Mouse (Mus musculus): ENCODE data around the gene Acr.
A peak's percentile ranks its signal among the peaks of the same experiment; 100 is the strongest.

Acr gene

DNA sequence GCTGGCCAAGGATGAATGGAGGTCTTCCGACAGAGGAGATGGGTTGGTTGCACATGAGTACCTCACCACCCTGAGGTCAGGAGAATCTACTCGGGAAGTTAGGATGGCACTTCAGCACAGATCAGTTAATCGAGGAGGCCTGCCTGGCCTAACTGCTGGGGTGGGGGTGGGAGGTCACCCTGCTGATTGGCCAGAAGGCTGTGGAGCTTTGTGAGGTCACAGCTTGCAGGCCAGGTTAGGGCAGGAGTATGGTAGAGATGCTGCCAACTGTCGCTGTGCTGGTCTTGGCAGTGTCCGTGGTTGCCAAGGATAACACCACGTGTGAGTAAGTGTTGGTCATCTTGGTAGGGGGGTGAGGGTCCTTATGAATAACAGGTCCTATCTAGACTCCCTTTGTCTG lies at the start of gene Acr:
TSS of gene Acr (plus strand) at position 213 of the 400 bp plus-strand sequence.
- DNase-seq: no peak

DNA sequence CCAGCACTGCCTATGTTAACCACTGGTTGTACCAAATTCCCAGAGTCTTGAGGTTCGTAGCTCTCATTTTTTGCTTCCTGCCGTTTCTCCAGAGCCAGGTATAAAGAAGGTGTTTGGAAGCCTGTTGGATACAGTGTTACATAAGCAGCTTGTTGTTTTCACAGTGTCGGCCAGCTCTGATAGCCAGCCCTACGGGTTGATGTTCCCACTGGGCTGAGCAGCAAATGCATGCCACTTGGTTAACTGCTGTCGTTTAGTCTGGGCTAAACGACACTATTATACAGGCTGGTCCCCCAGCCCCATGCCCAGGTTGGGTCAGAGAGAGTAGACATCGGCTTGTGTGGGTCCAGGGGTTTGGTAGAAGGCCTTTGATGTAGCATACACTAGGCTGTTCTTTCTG lies 46.2 kb upstream of the Acr start:
- no peak for DNase-seq

DNA sequence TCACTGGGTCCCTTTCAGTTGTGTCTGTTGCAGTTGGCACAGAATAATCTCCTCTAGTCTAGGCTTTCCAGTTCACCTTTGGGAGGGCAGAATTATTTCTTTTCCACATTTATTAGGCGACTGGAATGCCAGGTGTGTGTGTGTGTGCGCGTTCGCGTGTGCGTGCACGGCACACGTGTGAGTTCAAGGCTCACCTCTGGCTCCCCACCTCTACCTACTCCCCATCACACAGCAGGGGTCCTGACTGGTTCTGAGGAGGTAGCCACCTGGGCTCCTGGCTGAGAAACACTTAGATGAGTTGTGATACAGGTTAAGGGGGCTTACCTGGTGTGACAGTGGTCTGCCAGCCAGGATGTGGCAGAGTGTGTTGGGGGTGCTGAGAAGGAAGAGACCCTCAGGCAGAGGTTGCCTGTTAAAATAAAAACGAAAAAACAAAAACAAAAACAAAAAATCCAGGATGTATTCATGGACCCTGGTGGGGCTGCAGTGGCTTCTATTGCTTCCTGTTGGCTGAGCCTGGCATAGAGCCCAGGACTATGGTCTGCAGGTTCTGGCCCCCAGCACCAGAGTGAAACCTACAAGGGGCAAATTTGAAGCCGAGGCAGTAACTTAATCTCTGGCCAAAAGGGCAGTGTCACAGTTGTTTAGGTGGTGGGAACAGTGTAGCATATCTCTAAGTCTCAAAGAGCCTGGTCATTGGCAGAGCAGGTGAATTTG lies 45.4 kb upstream of the Acr start:
- DNase-seq: no peak

DNA sequence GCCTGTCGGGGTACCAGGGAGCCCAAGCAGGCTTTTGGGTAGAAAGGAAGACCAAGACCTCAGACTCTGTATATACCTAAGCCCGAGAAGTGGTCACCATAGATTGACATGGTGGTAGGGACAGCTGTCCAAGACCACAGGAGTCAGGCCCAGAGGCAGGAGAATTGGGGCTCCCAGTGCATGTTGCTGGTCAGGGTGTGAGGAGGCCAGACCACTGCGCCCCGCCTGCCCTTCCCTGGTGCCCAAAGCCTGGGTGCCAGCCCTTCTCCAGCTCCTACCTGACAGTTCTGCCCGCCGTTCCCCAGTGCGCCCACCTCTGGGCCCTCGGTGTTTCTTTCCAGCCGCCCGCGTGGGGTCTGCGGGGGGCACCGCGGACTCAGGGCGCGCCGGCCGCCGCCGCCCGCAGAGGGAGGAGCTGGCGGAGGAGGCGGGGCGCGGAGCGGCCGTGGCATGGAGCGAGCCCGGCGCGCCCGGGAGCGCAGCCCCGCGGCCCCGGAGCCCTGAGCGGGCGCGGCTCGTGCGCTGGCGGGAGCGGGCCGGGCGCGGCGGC lies 44.8 kb upstream of the Acr start:
- DNase-seq: no peak

DNA sequence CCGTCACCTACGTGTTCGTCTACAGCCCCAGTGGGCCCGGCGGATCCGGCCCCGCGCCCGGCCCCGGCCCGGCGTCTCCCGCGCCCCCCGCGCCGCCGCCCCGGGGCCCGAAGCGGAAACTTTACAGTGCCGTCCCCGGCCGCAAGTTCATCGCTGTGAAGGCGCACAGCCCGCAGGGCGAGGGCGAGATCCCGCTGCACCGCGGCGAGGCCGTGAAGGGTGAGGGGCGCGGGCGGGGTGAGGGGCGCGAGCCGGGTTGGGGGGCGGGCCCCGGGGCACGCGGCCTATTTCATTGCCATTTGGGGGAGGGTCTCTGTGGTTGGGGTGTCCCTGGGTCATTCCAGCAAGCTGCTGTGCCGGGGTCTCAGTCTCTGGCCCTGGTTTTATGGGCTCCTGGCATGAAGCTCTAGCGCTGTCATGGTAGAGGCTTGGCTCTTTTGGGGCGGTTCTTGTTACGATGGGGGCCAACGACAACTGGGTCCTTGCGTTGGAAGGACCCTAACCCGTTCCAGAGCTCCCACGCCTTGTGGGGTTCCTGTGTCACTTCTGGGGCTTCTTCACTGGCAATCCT lies 44.0 kb upstream of the Acr start:
- no peak for DNase-seq

DNA sequence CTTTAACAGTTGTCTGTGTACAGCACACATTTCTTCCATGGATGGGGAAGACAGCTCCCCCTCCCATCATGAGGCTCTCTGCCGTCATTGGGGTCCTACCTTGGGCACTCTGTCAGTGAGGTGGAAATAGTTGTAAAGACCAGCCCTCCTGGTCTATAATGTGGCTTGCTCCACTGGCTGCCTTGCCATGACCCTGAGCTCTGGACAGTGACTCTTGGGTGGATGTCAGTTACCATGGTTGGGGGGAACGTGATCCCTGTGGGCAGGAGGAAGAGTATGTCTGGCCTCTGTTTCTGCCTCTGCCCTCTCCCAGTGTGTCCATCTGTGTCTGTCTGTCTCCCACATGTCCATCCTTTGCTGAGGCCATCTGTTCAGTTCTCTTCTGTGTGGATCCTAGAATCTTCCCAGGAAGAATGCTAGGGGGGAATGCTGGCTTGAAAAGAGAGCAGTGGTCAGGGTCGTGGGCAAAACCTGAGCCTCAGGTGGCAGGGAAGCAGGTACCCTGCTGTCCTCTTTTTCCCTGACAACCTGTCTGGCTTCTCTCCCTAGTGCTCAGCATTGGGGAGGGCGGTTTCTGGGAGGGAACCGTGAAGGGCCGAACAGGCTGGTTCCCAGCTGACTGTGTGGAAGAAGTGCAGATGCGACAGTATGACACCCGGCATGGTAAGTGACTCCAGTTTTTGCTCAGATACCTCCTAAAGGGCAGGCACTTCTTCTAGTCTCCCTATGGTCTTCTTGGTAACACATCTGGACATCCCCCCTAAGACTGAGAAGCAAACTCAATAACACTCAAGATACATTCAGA lies 43.3 kb upstream of the Acr start:
- DNase-seq: no peak

DNA sequence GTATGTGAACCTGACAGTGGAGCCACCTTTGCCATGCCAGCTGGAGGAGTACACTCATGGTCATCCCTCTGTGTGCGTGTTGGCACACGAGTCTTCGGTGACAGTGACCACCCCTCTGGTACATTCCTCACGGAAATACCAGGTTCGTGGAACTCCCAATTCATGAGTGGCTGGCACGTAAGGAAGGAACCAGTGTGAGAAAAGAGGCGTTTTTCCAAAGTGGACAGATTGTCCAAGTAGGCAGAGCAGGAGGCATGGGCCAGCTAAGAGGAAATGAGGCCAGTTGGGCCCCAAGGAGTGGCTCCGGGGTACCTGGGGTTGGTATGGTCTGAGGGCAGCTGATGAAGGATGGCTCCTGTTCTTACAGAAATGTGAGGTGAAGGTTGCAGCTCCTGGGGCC lies 42.7 kb upstream of the Acr start:
- no peak for DNase-seq

DNA sequence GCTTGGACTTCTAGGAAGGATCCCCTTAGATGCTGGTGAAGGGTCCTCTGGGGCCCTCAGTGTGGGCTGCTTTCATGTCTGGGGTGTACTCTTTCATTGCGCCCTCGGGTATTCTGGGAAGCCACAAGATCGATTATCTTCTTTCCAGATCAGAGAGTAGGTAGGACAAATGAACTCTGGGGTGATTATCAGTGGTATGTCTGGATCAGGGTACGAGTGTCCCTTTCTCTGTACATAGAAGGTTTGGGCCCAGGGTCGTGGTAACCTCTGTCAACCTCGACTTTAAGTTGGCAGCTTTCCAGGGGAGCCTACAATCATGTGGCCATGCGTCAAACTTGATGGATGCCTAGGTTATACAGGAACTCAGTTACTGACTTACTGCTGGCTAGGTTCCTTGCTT lies 42.2 kb upstream of the Acr start:
- no peak for DNase-seq

DNA sequence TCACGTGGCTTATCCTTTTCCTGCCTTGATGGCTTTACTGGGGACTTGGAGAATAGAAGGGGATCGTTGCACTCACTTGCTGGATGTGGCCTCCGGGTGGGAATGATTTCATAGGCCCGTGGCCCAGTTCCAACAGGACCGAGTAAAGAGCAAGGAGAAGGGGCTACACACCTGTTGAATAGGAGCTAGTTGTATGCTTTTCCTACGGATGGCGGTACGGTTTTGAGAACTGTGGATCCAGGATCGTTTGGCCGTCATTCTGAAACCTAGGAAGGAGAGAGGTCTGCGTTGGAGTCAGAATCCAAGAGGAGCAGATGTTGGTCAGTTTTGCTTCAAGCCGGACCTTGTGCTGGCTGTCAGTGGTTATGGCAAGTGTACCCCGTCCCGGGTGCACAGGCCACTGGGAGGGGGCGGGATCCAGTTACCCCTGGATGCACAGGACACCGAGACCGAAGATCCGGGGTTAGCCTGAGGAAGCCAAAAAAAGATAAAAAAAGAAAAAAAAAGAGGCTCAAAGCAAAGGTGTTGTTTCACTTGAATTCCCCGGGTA lies 41.3 kb upstream of the Acr start:
- no peak for DNase-seq

DNA sequence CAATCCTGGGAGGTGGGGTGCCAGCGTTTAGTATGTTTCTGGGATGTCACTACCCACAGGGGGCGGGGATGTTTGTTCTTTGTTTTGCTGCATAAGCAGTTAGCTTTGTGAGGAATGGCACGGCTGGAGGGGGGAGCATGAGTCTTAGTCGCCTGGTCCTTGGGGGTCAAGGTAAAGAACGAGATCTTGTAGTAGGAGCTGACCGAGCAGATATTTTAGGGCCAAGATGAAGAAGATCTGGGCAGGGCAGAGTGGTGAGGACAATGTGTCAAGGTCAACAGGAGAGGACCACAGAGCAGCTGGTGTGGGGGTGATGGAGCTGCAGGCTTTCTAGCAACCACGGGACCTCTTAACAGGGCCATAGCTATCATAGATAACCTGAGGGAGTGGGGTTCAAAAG lies 40.7 kb upstream of the Acr start:
- no peak for DNase-seq

DNA sequence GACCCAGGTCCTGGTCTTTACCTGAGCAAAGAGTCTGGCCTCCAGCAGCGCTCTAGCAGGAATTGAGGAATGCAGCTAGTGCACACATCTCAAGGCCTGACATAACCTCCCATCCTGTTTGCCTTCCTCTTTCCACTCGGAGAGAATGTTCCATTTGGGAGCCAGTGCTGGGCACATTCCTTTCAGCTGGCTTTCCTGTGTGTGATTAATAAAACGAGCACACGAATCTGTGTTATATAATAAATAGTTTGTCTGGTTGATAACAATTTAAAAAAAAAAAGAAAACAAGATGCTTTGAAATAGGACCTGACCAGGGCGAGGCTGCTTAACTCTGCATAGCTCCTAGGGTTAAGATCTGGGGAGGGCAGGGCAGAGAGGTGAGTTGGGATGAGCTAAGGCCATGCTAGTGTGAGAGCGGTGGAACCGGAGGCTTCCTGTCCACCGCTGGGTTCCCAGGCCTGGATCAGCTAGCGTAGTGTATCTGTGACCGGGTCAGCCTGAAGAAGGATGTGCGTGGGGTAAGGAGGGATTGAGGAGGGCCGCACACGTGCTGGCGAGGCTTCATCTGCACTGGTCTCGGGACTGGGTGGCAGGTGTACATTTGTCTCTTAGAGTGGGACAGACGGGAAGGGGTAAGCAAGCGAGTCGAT lies 39.8 kb upstream of the Acr start:
- DNase-seq: peak; percentile 23

DNA sequence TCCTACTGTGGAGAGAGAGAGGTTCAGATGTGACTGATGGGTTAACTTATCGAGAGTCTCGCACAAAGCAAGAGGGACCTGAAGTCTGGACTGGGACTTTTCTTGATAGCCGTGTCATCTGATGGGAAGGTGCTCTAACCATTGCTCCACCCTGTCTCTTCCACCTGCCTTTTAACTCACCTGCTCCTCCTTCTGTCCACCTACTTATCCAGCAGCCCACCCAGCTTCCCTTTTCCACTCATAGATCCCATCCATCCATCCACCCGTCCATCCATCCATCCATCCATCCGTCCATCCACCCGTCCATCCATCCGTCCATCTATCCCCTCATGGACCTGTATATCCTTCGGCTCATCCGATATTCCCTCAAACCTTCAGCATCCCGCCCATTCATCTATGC lies 39.2 kb upstream of the Acr start:
- DNase-seq: no peak

DNA sequence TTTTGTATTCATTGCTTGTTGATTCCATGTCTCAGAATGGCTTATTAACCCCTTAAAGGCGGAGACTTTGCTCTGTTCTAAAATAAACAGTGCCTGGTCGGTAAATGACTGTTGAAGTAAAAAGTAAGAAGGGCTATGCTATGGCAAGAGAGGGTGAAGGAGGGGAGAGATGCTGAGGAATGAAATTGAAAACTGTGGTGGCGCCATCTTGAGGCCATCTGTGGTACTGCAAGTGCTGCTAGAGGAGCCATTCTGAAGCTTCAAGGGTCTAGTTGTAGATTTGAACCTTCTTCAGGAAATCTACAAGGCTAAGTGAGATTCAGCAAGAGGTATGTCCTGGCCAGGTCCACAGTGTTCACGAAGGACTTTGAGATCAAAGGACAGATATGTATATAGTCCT lies 37.8 kb upstream of the Acr start:
- peak; percentile 51 for DNase-seq

DNA sequence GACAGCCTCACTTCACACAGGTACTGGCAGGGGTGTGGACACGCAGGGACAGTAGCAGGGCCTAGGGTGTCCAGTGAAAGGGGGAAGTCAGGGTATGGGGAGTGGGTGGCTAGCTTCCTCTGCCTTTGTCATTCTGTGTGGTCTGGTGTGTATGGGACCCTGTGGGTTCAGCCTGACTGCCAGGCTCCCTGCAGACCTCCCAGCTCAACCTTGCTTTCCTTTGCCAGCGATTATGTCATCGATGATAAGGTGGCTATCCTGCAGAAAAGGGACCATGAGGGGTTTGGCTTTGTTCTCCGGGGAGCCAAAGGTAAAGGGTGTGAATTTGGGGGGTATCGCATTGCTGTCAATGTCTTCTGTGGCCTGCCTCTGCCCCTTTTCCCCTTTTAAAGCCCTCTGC lies 36.7 kb upstream of the Acr start:
- no peak for DNase-seq

DNA sequence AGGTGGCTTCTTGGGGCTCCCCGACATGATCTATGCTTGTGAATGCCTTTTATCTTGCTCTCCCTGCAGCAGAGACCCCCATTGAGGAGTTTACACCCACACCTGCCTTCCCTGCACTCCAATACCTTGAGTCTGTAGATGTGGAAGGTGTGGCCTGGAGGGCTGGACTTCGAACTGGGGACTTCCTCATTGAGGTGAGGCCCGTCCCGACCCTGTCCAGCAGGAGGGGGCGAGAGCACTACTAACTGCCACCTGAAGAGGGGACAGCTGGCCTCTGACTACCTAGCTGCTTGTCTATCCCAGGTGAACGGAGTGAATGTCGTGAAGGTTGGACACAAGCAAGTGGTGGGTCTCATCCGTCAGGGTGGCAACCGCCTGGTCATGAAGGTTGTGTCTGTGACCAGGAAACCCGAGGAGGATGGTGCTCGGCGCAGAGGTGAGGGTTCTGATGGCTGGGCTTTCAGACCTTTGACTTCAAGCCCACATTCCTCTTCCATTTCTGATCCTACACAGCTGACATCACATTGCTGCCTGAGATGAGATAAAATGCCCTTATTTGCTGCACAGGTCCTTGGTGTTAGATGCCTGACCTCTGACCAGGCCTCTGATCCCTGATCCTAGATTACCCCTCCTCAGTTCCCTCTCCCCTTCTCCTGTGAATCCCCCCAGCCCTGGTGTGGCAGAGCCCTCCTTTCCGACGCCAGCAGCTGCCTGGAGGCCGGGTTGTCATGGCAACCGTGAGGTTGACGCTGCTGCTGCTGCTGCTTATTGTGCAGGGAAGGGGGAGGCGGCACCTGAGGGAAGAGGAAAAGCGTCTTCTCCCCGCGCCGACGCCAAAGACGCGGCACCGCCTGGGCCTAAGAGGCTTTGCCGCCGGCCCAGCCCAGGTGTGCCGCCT lies 35.9 kb upstream of the Acr start:
- DNase-seq: no peak

DNA sequence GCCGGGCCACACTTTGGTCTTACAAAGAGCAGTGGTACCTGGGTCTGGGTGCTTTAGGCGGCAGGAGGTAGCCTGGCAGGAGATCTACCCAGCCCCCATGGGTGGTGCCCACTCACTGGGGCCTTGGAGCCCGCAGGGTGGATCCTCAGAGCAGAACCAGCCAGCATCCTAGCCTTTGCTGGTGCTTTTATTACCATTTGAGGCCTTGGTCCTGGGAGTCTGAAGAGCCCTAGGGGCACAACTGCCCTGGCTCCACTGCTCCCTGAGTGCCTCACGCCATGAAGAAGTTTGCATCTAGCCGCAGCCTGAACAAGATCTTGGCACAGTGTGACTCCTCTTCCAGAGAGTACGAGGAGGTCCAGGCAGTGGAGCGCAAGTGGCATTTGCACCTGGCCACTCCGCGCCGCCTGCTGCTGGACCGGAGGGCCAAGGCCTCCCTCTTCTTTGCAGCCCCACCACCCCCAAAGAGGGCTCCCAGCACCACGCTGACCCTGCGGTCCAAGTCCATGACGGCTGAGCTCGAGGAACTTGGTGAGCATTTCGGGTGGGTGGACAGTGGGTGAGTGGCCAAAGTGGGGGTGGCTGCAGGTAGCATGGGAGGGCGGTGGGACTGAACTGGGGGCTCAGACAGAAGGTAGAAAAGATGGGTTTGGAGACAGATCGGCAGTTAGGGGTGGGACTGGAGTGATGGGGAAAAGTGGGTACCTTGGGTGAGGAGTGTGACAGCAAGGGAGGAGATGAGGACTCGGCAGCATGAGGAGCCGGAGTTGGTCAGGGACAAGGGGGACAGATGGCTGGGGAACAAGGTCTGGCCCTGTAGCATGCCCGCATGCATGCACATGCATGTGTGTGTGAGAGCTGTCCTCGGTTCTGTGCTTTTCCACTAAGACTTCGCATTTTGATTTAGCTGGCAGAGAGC lies 34.9 kb upstream of the Acr start:
- DNase-seq: no peak

DNA sequence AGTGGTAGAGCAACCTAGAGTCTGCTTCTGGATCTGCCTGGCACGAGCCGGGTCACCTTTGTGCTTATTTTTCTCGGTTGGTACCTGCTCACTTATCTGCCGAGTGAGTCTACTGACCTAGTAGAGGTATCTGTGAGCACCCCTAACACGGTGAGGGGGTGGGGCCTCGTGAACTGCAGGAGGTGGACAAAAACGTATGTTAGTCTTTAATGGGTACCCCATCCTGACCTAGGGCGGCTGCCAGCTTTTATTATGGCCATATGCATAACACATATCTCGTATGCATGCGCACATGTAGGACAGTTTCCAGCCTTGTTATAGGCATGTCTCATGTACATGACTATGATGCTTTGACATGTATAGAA lies 34.3 kb upstream of the Acr start:
- no peak for DNase-seq

DNA sequence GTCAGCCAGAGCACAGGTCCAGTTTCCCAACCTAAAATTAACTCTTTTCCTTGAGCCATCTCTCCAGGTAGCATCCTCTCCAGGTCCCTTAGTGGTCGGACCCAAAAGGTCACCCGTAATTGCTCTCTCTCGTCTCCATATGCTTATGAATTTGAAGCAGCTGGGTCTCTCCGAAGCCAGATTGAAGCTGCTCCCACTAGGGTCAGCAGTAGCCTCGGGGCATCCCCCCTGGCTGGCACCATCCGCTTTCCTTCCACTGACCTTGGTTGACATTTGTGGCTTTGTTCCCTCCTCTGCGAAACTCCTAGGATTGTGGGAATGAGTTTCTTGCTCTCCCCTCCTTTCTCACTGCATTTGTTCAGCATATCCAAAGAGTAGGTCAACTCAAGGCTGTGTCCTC lies 24.0 kb upstream of the Acr start:
- DNase-seq: no peak

DNA sequence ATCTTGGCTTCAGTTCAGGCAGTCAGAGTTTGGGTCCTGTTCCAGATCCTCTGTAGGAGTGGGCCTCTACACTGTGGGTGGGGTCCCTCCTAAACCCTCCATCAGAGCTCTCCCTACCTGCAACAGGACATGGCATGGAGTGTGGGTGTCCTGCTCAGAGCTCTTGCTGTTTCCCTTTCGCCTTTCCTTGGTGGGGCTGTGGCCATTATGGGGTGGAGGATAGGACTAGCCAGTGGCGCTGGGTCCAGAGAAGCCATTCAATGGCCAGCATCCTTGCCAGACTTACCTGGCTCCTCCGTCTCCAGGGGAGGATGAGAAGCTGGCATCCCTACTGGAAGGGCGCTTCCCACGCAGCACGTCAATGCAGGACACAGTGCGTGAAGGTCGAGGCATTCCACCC lies 20.8 kb upstream of the Acr start:
- no peak for DNase-seq

DNA sequence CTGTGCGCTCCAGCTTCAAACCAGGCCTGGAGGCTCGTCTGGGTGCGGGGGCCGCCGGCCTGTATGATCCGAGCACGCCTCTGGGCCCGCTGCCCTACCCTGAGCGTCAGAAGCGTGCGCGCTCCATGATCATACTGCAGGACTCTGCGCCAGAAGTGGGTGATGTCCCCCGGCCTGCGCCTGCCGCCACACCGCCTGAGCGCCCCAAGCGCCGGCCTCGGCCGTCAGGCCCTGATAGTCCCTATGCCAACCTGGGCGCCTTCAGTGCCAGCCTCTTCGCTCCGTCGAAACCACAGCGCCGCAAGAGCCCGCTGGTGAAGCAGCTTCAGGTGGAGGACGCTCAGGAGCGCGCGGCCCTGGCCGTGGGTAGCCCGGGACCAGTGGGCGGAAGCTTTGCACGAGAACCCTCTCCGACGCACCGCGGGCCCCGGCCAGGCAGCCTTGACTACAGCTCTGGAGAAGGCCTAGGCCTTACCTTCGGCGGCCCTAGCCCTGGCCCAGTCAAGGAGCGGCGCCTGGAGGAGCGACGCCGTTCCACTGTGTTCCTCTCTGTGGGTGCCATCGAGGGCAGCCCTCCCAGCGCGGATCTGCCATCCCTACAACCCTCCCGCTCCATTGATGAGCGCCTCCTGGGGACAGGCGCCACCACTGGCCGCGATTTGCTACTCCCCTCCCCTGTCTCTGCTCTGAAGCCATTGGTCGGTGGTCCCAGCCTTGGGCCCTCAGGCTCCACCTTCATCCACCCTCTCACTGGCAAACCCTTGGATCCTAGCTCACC lies 20.1 kb upstream of the Acr start:
- no peak for DNase-seq
